Mouse (Mus musculus) embryonic fibroblast, embryonic 13.5 days (primary cell): Measurements from ENCODE around the gene Atg2b.

Source experiments
- CTCF ChIP-seq: IDR thresholded peaks from 2 replicates; pipeline ENCODE4 v1.5.1; 2011; ENCODE audit warnings: mild to moderate bottlenecking, control low read depth, low read length, moderate library complexity, borderline replicate concordance; ENCODE audit not compliant: insufficient read depth
- POLR2A ChIP-seq: IDR thresholded peaks from 2 replicates; pipeline ENCODE4 v1.6.1; 2011; ENCODE audit warnings: low read depth, mild to moderate bottlenecking, control low read depth, low read length, moderate library complexity

DNA sequence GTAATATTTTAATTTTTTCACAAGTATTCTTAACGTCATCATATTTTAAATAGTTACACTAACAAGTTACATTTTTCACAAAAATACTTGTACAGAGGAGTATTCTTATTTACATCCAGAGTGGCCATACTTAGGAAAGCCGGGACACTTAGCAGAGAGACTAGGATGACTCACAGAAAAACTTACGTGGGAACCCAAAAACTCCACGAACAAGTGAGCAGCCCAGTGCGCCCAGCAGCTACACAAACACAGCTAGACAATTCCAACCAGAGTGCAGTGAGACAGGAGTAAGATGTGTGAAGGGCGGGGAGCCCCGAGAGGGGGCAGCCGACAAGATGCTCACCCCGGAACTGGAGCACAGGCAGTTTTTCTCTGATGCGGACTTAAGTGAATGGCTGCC lies 71.5 kb downstream of the Atg2b start:
- TF ChIP-seq POLR2A: no peak
- no peak for TF ChIP-seq CTCF
